Comparison of ENCODE assay signal across 23 mouse cellular contexts in genomic region chr4:130304746-130305145, GRCm38 (mm10). TPM values are rescaled to one million over a fixed set of nuclear protein-coding genes. Genes with fewer than 3 reads are reported as not detected.
"Had no signal": no experiment of that assay in that cellular context is flagged by ENCODE, and none has a peak within 500 bp of the region (broad histone marks: within the 10 kb centered on the region; RNA-seq: fewer than 3 reads in every experiment).

No protein-coding gene starts in this region.

- H3K9ac ChIP-seq: intestine, embryonic 15.5 days; limb, embryonic 12.5 days; limb, embryonic 15.5 days; liver, embryonic 15.5 days; lung, embryonic 15.5 days; midbrain, embryonic 13.5 days; neural tube, embryonic 12.5 days; neural tube, embryonic 15.5 days; stomach, embryonic 15.5 days had no signal

- ATAC-seq: intestine, embryonic 15.5 days; midbrain, embryonic 13.5 days had no signal

- H3K36me3 ChIP-seq: intestine, embryonic 15.5 days; limb, embryonic 12.5 days; limb, embryonic 15.5 days; liver, embryonic 15.5 days; lung, embryonic 15.5 days; midbrain, embryonic 13.5 days; neural tube, embryonic 12.5 days; neural tube, embryonic 15.5 days; stomach, embryonic 15.5 days had no signal

- H3K4me3 ChIP-seq: intestine, embryonic 15.5 days; limb, embryonic 12.5 days; limb, embryonic 15.5 days; liver, embryonic 15.5 days; lung, embryonic 15.5 days; megakaryocyte, embryonic 14.5 days; midbrain, embryonic 13.5 days; neural tube, embryonic 12.5 days; neural tube, embryonic 15.5 days; stomach, embryonic 15.5 days had no signal

- DNase-seq: kidney, adult 11 months; kidney, adult 9 months; kidney, postnatal 14 days; kidney, postnatal 4 days; lung, adult 18-20 months; lung, postnatal 10 days; lung, postnatal 36 days; retina, postnatal 1 day; right cerebral cortex, postnatal 25 days; spleen, adult 18-20 months; thymus, postnatal 25 days had no signal

- H3K4me2 ChIP-seq: intestine, embryonic 15.5 days; limb, embryonic 12.5 days; limb, embryonic 15.5 days; liver, embryonic 11.5 days; liver, embryonic 15.5 days; lung, embryonic 15.5 days; midbrain, embryonic 13.5 days; neural tube, embryonic 12.5 days; neural tube, embryonic 15.5 days; stomach, embryonic 15.5 days had no signal

- H3K9me3 ChIP-seq: intestine, embryonic 15.5 days; limb, embryonic 12.5 days; limb, embryonic 15.5 days; liver, embryonic 15.5 days; lung, embryonic 15.5 days; midbrain, embryonic 13.5 days; neural tube, embryonic 12.5 days; neural tube, embryonic 15.5 days; stomach, embryonic 15.5 days had no signal

- H3K27ac ChIP-seq: intestine, embryonic 15.5 days; limb, embryonic 12.5 days; limb, embryonic 15.5 days; liver, embryonic 15.5 days; lung, embryonic 15.5 days; midbrain, embryonic 13.5 days; neural tube, embryonic 12.5 days; neural tube, embryonic 15.5 days; stomach, embryonic 15.5 days had no signal

RNA-seq across cellular contexts. Expression of gene Gm10570, which starts 3.7 kb away (rescaled TPM):
- polyA plus RNA-seq: intestine, embryonic 15.5 days; limb, embryonic 12.5 days; limb, embryonic 15.5 days; liver, embryonic 11.5 days; liver, embryonic 15.5 days; lung, embryonic 15.5 days; neural tube, embryonic 12.5 days; stomach, embryonic 15.5 days; thymus, postnatal 0 days had no signal
